Mouse (Mus musculus) CD8-positive naive resting alpha-beta T cell, adult 2 months (primary cell): ENCODE measurements around the gene Nphs2.
"Not testable (repeated sequence)": the region's sequence is repeated elsewhere in the genome, so short reads cannot be mapped to it uniquely, and the experiment has no call there.

ENCODE experiments used
- DNase-seq, 2 experiments: peaks; one replicate each; pipeline ENCODE4 v3.0.0; 2022; ENCODE audit warnings: low read depth in 2 of 2, low spot score in 2 of 2

Nphs2 gene

GRCm38 (mm10) chr1:156310630-156311029 is at the start of gene Nphs2:
Nphs2 (plus strand) TSS chr1:156310727.
- DNase-seq = no peak

- peak in 1 of 2 experiments; percentile 11 for DNase-seq
Observed at GRCm38 (mm10) chr1:156263352-156263751, 47.2 kb upstream of the Nphs2 start.

GRCm38 (mm10) chr1:156263946-156264345 is 46.6 kb upstream of the Nphs2 start:
- no peak for DNase-seq

- not testable (repeated sequence) for DNase-seq
Observed at GRCm38 (mm10) chr1:156268546-156268945, 42.0 kb upstream of the Nphs2 start.

GRCm38 (mm10) chr1:156270471-156270870 is 40.1 kb upstream of the Nphs2 start:
- DNase-seq = no peak

- no peak for DNase-seq
Observed at GRCm38 (mm10) chr1:156271654-156272053, 38.9 kb upstream of the Nphs2 start.

GRCm38 (mm10) chr1:156273647-156274046 is 36.9 kb upstream of the Nphs2 start:
- no peak for DNase-seq

- DNase-seq = no peak
Observed at GRCm38 (mm10) chr1:156280131-156280530, 30.4 kb upstream of the Nphs2 start.

GRCm38 (mm10) chr1:156284207-156284606 is 26.3 kb upstream of the Nphs2 start:
- DNase-seq = no peak

- no peak for DNase-seq
Observed at GRCm38 (mm10) chr1:156284851-156285540, 25.5 kb upstream of the Nphs2 start.

- DNase-seq = no peak
Observed at GRCm38 (mm10) chr1:156285541-156285896, 25.0 kb upstream of the Nphs2 start.

GRCm38 (mm10) chr1:156288556-156289221 is 21.8 kb upstream of the Nphs2 start:
- no peak for DNase-seq

- not testable (repeated sequence) for DNase-seq
Observed at GRCm38 (mm10) chr1:156289222-156289587, 21.3 kb upstream of the Nphs2 start.

GRCm38 (mm10) chr1:156290016-156290415 is 20.5 kb upstream of the Nphs2 start:
- DNase-seq = no peak

- DNase-seq = peak in 1 of 2 experiments; percentile 7
Observed at GRCm38 (mm10) chr1:156302911-156303749, 7.4 kb upstream of the Nphs2 start, which contains the start of gene Tdrd5. Tdrd5 (minus strand) TSS chr1:156303664.

- DNase-seq = no peak
Observed at GRCm38 (mm10) chr1:156308595-156308994, 1.9 kb upstream of the Nphs2 start.

GRCm38 (mm10) chr1:156323126-156323525 is 12.6 kb downstream of the Nphs2 start:
- DNase-seq = no peak

- DNase-seq = no peak
Observed at GRCm38 (mm10) chr1:156340847-156341246, 30.3 kb downstream of the Nphs2 start.

- DNase-seq = no peak
Observed at GRCm38 (mm10) chr1:156344433-156344832, 33.9 kb downstream of the Nphs2 start.

GRCm38 (mm10) chr1:156345633-156346032 is 35.1 kb downstream of the Nphs2 start:
- no peak for DNase-seq

- no peak for DNase-seq
Observed at GRCm38 (mm10) chr1:156349031-156349430, 38.5 kb downstream of the Nphs2 start.

GRCm38 (mm10) chr1:156350441-156350840 is 39.9 kb downstream of the Nphs2 start:
- DNase-seq = no peak
